Mouse (Mus musculus): ENCODE results near the gene Mcts1.

Gene Mcts1

GRCm38 (mm10) chrX:38654681-38655080, 54.3 kb downstream of the Mcts1 start:
- in situ Hi-C loops (cut with MboI; ENCODE audit: low sequenced_read_pairs): no loop called here

DNA sequence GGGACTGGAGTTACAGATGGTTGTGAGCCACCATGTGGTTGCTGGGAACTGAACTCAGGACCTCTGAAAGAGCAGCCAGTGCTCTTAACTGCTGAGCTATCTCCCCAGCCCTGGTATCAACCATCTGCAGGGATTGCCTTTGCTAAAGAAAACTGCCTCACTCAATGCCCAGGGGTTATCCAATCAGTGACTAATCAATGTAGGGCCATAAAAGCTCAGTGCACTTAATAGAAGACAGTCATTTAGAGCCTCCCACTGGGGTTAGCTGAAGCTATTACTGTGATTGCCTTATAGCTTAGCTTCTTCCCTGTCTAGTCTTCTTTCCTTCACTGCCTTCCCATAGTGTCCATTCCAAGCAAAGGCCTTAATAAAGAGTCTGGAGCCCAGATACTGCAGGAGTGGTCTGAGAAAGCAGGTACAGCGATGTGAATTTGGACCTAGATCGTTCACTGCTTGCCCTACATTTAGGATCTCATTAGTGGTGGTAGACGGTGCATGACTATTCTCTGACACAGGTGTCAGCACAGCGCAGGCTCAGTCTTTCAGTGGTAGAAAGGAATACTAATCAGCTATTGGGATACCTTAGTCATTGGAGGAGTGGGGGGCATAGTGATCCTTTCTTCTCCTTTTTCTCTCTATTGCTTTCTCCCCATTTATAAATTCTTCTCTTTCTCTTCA, 56.0 kb downstream of the Mcts1 start:
- in situ Hi-C loops (cut with MboI; ENCODE audit: low sequenced_read_pairs): no loop called here
